Mouse (Mus musculus): ENCODE data around the gene Pla2g3.

The Pla2g3 gene

DNA sequence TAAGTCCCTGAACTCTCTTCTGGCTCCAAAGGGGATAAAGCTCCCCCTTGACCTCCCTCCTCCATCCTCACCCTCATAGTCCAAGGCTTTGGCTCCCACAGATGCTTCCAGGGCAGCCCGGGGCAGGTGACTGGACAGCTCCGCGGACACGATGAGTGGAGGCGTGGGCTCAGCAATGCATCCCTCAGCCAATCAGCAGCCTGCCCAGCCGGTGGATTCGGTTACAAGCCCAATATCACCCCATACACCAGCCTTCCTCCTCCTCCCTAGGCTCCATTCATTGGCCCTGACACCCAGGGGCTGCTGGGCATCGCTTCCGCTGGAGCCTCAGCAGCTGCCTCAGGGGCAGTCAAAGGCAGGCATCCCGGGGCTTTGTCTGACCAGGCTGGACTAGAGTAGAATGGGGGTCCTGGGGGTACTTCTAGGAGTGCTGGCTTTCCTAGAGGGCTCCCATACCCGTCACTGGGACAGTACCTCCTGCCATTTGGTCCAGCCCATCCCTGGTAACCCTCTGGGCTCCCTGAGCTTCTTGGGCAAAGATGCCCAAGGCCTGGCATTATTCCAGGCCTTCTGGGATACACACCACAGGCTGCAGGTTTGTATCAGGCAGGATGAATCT, at the start of gene Pla2g3:
Pla2g3 (plus strand) TSS at position 333 of the 619 bp plus-strand sequence.
- no peak for DNase-seq (ENCODE audit: low spot score in 2 of 2)

GRCm38 (mm10) chr11:3441696-3442443, 46.2 kb upstream of the Pla2g3 start:
- peak in 1 of 2 experiments; percentile 25 for DNase-seq (ENCODE audit: low spot score in 2 of 2)

DNA sequence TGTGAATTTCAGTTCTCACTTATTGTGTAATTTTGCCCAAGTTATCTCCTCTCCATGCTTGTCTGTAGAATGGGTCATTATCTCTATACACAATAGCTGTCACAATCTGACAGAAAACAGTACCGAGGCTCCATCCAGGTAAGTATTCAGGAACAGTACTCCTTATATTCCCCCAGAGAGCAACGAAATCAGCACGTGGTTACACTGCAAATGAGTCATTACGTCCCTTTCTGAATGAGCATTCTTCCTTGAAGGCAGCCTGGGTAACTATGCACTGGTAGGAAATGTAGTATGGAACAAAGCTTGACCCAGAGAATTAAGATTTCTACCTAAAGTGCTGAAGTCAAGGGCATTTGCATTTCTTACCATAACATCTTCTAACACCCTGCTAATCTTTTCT, 45.4 kb upstream of the Pla2g3 start:
- no peak for DNase-seq (ENCODE audit: low spot score in 2 of 2)

- DNase-seq (ENCODE audit: low spot score in 2 of 2): no peak
These were observed 45.0 kb upstream of the Pla2g3 start for GRCm38 (mm10) chr11:3443091-3443490.

- DNase-seq (ENCODE audit: low spot score in 2 of 2): no peak
These were observed 43.2 kb upstream of the Pla2g3 start for GRCm38 (mm10) chr11:3444875-3445274.

- DNase-seq (ENCODE audit: low spot score in 2 of 2): peak; percentile 35 to 44
These were observed 36.4 kb upstream of the Pla2g3 start for GRCm38 (mm10) chr11:3451701-3452163.

DNA sequence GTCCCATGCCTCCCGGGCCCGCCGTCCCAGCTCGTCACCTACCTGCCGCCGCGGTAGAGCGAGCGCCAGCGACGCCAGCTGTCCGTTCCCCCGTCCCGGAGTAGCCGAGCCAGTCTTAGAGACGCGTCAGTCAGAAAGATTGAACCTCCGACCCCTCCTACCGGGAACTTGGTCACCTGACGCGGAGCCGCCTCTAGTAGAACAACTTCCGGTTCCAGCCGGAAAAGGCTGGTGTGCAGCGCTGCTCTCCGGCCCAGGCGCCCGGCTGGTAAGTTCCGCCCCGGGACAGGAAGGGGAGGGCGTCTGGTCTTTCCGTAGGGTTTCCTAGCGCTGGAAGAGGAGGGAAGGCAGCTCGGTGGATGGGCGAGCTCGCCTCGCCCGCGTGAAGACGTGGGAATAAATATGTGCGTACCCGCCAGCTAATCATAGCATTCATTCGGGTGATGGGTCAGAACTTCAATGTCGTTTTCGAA, 35.9 kb upstream of the Pla2g3 start, which contains the start of gene Rnf185:
Rnf185 (minus strand) TSS at position 197 of the 473 bp plus-strand sequence.
- peak; percentile 87 to 94 for DNase-seq (ENCODE audit: low spot score in 2 of 2)

DNA sequence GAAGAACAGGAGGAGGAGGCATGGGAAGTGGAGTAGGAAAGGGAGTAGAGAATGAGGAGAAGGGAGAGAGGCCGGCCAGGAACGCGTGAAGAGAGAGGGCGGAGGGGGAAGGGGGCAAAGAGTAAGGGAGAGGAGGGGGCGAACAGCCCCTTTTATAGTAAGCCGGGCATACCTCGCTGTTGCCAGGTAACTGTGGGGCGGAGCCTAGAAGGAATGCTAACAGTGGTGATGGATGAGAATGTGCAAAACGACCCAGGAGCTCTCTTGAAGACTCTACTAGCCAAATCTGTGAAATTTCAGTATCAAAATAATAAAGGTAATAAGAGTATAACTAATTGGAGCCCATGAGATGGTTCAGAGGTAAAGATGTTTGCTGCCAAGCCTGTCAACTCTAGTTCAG, 35.3 kb upstream of the Pla2g3 start:
- peak in 1 of 2 experiments; percentile 28 for DNase-seq (ENCODE audit: low spot score in 2 of 2)

DNA sequence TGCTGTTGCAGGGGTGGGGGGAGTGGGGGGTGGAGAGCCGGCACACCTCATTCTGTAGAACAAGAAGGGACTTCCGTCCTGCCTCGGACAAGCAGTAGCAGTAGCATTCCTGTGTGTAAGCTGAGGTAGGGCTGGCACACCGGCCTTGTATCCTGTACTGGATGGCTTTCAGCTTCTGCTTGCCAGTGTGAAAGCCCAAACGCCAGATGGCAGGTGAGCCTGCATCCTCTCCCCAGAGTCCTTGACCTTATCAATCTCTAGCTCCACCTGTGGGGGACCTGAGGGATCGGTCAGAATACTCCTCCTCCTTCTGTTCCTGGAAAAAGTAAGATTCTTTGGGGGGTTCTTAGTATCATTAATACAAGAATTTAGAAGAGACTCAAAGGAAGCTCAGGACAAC, 34.6 kb upstream of the Pla2g3 start:
- no peak for DNase-seq (ENCODE audit: low spot score in 2 of 2)

GRCm38 (mm10) chr11:3454506-3454905, 33.6 kb upstream of the Pla2g3 start:
- no peak for DNase-seq (ENCODE audit: low spot score in 2 of 2)

DNA sequence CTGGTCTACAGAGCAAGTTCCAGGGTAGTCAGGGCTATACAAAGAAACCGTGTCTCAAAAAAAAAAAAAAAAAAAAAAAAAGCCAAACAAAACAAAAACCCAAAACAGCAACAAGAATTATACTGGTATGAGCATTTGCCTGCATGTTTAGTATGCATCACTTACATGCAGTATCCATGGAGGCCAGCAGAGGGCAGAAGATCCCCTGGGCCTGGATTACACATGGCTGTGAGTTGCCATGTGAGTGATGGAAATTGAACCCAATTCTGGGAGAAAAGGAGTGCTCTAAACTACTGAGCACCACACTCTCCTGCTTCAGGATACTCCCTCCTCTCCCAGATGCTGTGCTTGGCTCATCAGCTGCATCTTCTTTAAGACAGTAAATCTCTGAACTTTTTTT, 31.7 kb upstream of the Pla2g3 start:
- peak in 1 of 2 experiments; percentile 75 for DNase-seq (ENCODE audit: low spot score in 2 of 2)

- no peak for DNase-seq (ENCODE audit: low spot score in 2 of 2)
These were observed 29.5 kb upstream of the Pla2g3 start for GRCm38 (mm10) chr11:3458428-3459104.

DNA sequence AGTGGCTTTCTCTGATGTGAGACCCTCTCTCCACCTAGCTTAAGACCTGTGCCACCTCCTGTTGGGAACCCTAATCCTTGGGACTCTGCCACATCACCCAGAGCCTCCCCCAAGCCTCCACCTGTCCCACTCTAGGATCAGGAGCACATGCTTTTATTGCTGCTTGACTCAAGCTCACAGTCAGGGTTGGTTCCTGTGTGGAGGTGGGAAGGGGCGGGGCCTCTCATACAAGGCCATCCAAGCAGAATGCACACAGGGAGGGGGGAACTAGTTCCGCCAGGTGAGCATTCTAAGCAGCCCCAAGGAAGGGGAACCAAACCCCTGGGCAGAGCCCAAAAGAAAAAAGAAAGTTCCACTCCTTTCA, 29.0 kb upstream of the Pla2g3 start:
- DNase-seq (ENCODE audit: low spot score in 2 of 2): no peak

DNA sequence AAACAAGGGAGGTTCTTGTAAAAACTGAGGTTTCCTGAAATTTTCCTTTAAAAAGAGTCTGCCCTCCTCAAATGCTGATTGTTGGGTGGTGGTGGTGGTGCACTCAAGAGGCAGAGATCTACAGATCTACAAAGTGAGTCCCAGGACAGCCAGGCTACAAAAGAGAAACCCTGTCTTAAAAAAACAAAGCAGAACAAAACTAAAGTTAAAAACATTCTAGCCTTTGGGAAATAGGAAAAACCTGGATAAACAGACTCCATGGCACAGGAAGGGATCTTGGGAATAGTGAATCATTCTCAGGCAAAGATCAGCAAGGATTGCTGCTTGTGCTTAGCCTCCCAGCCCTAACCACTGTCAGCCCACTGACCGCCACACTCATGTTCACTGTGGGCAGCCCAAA, 25.2 kb upstream of the Pla2g3 start:
- DNase-seq (ENCODE audit: low spot score in 2 of 2): no peak

DNA sequence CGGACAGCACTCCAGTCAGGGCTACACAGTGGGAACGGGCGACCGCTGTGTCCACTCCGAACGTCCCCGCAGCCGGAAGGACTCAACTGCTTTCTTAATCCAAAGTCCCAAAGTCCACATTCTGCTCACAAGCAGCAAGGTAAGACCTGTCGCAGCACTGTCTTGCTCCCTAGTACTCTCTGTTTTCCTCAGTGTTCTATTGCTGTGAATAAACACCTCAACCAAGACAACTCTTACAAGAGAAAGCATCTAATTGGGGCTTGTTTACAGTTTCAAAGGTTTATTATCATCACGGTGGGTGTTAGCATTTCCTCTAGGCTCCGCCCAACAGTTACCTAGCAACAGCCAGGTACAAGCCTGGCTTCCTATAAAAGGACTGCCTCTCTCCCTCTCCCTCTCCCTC, 16.6 kb upstream of the Pla2g3 start:
- no peak for DNase-seq (ENCODE audit: low spot score in 2 of 2)

GRCm38 (mm10) chr11:3472484-3472883, 15.6 kb upstream of the Pla2g3 start:
- peak in 1 of 2 experiments; percentile 87 for DNase-seq (ENCODE audit: low spot score in 2 of 2)

- DNase-seq (ENCODE audit: low spot score in 2 of 2): no peak
These were observed 13.5 kb upstream of the Pla2g3 start for GRCm38 (mm10) chr11:3474480-3475115.

DNA sequence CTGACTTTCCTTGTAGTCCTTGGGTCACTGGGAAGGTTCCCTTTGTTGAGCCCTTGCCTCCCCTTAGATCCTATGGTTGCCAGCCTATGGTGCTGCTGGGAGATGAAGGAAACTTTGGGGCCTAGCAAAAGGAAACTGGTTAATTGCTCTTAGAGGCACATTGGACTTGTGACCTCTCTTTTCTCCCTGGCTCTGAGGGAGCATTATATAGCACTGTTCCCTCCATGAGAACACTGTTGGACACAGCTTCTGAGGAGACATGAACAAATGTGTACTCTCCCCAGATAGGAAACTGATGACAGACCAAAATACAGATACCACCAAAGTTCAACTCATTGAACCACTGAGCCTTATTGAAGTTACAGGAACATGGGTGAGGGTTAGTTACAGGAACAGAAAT, 12.6 kb upstream of the Pla2g3 start:
- DNase-seq (ENCODE audit: low spot score in 2 of 2): no peak

DNA sequence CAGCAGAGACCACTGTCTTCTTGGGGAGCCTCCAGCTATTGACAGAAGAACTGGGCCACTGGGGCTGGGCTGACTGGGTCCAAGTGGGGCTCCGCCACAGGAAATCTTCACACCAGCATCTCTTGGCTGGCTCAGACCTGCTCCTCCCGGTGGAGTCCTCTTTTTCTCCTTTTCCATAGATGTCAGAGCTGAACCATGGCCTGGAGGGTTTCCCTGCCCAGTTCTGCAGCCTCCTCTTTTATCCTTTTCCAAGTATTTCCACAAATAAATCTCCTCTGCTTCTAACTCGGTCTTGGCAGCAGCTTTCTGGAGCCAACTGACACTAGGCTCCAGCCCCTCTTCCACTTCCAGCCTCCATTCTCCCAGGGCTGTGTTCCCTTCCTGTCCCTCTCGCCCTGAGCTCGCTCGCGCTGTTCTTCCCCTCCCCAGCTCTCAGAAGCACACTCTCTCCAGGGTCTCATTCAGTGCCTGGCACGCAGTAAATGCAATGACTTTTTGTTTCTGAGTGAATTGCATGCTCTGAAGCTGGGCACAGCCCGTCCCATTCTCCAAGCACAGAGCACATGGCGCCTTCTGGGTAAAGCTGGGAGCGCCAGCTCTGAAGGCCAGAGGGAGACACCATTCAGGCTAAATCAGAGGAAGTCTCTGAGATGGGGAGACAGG, 4.0 kb upstream of the Pla2g3 start:
- DNase-seq (ENCODE audit: low spot score in 2 of 2): peak; percentile 46 to 48

GRCm38 (mm10) chr11:3486349-3486748, 1.7 kb upstream of the Pla2g3 start:
- no peak for DNase-seq (ENCODE audit: low spot score in 2 of 2)

GRCm38 (mm10) chr11:3489036-3489435, 952 bp downstream of the Pla2g3 start:
- no peak for DNase-seq (ENCODE audit: low spot score in 2 of 2)

Measured in left cerebral cortex, adult 9 months (tissue).